Mouse (Mus musculus): ENCODE results near the gene Gen1. TPM values are rescaled to one million over a fixed set of nuclear protein-coding genes. Genes with fewer than 3 reads are reported as not detected.
A peak's percentile ranks its signal among the peaks of the same experiment; 100 is the strongest.

Gen1 gene
- total RNA-seq, 2 experiments from 2014 or later, result 3.9 to 7.2 TPM

DNA sequence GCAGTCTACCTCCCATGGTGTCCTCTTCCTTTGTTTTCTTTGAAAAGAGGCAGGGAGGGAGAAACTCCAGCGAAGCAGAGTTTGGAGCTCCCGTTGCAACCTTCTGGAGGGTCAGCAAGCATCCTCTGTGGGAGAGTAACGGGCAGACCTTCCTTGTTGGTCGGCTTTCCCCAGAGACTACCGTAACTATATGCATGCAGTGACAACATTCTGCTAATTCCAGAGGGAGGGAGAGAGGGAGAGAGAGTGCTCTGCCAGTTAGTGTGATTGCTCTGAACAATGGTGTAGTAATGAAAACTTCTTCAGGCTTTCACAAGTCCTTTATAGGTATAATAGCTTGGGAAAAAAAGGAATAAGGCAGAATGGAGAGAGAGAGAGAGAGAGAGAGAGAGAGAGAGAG is 40.9 kb downstream of the Gen1 start:
- no peak for DNase-seq

DNA sequence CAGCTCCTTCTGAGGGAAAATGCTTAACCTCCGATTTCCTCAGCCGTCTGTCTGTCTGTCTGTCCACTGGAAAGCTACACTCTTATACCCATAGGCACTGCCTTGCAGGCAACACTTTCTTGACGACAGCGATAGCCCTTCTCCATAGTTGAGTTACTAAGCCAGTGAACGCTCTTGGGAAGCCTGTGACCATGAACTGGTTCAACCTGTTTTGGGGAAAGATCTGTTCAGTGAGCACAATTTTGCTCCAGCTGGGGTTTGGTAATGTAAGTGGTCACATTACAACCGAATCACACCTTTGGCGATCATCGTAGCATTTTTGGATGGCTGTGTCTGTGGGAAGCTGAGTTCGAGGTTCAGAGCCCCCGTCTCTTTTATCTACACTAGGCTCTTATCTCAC is 42.5 kb downstream of the Gen1 start:
- DNase-seq, result no peak

DNA sequence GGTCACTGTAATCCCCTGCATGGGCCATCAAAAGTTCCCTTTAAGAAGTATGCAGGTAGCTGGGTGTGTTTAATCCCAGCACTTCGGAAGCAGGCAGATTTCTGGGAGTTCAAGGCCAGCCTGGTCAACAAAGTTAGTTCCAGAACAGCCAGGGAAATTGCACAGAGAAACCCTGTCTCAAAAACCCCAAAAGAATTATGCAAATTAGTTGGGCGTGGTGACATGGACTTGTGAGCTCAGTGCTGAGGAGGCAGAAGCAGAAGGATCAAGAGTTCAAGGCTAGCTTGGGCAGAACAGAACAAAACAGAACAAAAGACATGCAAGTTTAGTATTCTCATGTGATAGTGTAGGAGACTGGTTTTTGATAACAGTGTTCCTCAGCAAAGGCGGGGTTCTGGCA is 43.0 kb downstream of the Gen1 start:
- DNase-seq, result no peak

DNA sequence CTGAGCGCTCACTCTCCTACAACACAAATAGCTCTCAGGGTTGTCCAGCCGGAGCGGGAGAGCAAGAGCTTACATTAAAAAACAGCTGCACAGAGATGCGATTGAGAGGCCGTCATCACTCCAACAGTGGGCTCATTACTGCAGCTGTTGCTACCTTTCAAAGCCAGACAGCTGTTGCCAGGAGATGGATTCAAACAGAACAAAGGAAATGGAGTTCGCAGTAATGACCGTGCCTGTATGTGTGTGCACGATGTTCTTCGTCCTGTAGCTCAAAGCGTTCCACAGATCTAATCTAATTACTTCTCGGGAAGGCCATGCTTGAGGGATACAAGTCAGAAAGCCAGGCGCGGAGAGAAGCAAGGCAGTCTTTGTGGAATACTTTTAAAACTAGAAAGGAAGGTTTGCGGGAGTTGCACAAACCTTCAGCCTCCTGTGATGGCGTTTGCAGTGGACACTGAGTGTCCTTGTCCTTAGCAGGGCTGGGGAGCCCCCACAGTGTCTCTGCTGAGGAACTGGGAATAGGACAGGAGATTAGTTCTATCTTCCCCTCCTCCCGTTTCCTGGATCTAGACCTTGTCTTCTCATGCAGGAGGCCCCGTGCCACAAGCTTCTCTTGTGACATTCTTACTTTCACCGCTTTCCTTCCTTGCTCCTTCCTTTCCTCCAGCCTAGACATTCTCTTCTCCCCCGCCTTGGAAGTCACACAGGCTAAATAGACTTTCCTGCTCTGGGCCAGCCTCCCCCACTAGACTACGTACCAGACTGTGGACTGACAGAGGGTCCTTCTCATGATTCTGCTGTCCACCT is 43.9 kb downstream of the Gen1 start:
- peak; percentile 23 for DNase-seq

DNA sequence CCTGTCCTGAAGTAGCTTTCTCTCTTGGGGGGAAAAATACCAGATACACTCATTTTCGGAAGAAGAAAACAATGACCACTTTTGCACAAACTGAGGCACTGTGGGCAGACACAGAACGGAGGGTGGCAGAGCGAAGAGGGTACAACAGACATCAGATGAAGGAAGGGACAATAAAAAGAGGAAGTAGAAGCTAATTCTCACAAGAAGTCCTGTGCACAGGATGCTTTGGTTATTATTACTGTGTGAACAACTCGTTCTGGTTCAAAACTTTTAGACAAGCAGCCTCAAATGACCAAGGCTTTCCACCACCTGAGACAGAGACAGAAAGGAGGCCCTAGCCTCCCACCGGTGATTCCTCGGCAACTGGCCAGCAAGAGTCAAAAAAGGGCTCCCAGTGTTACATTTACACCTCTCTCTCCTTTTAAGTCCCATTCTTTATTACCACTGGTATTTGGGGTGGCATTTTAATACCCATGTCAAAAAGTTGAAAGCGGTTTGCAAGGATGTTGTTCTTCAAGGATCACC is 47.8 kb downstream of the Gen1 start:
- DNase-seq, result no peak

DNA sequence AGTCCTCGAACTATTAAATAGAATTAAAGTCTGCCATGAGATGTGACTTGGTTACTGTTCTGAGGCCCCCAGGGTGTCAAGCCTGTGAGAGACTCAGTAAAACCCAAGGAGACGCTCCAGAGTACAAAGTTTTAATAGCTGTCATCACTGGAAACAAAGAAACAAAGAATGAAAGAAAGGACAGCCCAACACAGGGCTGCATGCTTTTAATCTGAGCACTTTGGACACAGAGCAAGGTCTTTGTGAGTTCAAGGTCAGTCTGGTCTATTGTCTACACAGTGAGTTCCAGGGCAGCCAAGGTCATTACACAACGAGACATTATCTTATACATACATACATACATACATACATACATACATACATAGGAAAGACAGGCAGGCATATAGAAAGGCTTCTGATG is 49.1 kb downstream of the Gen1 start:
- no peak for DNase-seq

DNA sequence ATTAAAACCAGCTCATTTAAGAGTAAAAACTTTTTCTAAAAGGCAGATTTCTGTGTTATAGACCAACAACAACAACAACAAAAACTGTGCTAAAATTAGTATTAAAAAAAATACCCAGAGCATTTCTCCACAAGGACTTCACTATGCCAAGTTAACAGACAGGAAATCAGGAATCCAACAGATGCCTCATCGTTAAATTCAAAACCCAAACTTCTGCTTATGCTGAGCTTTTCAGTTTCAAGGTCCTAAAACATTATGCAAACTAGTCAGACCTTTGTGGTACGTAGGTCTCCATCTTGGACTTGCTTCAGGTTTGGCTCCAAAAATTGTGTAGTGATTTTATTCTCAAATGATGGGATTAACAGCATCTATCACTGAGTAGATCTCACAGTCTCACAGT is 50.0 kb downstream of the Gen1 start:
- no peak for DNase-seq

DNA sequence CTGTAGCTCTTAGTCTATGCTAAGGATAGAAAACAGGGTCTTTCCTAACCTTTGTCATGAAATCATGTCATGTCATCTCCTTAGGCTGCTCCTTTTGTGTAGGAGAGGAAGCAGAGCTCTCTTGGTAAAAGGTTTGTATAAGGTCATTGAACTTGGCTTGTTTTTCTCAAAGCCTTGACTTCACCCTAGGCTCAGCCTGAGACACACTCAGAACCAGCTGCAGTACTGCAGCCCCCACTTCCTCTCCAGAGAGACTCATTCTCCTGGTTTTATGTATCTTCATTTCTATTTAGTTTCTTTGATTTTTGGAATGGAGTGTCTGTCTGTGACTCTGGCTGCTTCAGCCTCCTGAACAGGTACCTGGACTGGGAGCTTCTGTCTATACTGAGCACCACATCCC is 50.8 kb downstream of the Gen1 start:
- no peak for DNase-seq

DNA sequence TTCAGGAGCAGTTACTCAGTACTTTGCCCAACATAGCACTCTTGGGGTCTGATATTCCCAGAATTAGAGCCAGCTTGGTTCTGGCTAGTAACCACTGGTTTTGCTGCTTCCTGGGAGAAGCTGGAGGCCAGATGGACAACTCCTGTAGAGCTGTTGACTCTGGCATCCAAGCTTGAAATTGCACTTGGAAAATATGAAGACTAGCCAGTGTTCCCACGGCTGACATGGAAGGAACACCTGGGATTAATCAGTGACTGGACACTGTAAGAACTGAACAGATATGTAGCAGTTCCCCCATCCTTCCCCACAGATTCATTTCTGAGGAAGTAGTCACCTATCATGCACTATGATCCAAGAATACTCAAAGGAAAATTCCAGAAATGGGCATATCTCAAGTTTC is 52.7 kb downstream of the Gen1 start:
- no peak for DNase-seq

DNA sequence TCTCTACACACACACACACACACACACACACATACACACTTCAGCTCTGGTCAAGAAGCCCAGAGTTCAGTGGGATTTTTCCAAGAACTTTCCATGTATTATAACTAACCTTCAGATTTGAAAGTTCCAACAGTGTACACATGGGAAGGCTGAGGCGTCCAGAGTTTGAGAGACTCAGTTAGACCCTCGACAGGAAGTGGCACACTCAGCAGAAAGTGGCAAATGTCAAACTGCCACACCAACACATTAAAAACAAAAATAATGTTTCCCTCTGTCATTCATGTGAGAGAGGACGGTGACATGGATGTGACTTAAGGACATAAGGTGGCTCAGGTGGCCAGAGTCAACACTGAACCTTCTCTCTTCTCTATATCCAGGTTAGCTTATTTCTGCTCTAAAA is 55.2 kb downstream of the Gen1 start:
- no peak for DNase-seq

DNA sequence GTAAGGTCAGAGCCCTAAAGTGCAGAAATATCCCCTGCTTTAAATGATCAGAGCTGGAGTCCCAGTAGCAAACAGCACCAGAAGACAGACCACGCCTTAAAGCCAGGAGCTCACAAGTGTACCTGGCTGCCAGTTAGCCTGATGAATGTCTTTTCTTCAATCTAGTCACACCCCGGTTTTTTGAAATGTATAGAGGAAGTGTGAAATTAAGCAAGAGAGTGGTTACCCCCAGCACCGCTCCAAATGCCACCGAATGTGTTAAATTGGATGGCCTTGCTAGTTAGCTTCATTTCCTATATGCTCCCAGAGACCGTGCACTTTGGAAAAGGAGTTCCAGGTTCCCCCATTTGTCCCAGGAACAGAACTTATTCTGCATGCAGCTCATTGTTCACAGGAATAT is 56.0 kb downstream of the Gen1 start:
- no peak for DNase-seq

DNA sequence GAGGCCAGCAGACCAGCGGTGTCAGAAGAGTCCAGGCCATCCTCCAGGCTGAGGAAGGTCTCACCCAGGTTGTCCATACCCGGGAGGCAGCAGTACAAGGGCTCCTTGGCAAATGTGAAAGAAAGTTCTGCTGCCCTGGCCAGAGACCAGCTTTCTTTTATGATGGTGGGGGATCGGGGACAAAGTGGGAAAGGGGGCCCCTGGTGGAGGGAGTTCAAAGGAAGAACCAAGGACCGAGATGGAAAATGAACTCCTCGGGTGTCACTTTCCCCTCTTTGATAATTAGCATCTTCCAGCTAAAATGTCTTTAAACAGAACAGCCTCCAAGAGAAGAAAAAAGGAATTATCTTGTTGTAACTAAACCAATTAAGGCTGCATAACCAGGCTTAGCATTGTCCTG is 56.7 kb downstream of the Gen1 start, which contains the start of gene Msgn1:
TSS of gene Msgn1 (minus strand) at position 101 of the 400 bp plus-strand sequence.
- DNase-seq, result no peak

DNA sequence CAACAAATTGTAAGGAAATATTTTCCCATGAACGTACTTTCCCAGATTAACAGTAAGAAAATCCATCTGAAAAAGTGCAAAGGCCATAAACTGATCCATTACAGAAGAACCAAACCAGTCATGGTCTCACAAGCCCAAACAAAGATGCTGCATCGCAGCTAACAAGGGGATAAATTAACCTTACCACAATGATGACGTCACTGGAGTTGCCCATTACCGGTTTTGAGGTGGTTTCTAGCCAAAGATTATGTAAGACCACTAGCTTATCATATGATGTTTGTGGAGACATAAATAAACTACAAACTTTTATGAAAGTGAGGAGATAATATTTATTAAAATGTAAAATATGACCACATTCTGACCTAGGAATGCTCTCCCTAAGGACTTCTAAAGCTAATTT is 59.3 kb downstream of the Gen1 start:
- DNase-seq, result no peak

DNA sequence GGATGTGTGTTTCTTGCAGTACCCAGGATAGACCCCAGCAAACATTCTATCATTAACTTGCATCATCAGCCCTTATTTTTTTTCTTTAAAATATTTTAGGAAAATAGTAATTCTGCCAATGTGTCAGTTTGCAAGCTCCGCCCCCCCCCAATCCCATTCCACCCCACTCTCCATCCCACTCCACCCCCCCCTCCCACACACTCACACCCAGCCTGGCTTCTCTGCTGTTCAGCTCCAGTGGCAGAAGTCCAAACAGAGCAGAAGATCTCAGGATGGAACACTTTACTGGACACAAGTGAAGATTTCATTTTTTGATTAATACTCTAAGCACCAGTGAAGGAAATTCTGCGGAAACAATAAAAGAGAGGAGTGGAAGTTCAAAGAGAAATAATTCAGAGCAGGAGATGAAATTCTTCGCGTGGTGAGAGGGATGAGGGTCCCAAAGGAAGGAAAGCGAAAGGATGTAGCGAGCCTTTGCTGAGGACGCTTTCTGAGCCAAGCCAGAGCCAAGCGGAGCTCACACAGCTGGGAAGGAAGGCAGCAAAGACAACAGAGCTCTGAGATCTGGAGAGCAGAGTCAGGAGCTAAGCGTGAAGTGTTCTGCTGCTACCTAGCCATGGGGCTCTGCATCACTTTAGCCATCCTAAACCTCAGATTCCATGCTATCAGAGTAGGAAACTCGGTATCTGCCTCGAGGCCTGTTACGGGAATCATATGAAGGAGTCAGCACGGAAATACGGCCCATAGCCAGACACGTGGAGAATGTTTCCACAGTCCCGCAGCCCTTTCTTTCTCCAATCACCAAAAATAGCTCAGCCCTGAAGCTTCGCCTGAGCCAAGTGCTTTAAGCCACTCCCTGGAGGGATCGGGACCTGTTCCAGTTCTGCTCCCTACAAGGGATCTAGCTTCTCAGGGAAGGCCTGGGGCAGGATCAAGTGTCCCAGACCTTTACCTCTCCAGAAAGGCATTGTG is 61.6 kb downstream of the Gen1 start:
- DNase-seq, result peak; percentile 72

DNA sequence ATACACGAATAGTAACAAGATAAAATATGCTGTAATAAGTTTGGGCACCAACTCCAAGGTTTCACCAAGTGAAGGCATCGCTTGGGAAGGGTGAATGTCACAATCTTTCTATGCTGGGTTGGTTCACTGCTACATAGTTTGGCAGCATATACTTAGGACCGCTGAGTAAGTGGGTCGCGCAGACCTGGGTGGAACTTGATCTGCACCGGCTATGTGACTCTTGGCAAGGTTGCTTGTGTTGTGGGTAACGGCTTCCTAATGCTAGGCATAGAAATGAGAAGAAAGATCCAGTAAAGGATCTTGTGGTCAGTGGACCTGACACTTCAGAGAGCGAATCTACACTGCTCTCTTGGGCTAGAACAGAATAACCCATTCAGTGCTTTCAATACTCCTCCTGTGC is 63.1 kb downstream of the Gen1 start:
- no peak for DNase-seq

DNA sequence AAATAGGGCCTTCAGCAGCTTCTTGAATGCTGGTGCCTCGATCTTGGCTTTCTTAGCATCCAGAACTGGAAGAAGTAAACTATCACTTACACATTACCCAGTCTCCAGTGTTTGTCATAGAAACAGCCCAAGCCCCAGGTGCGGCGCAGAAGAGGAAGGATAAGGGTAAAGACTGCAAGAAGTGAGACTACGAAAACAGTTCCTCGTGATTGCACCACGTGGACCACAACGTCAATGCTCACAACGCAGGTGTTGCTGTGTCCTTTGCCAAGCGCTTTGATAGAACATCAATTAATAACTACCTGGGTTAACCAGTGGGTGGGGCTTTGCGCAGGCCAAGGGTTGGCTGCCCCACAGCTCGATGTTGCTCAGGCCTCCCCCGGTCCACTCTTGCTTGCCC is 64.9 kb downstream of the Gen1 start:
- no peak for DNase-seq

DNA sequence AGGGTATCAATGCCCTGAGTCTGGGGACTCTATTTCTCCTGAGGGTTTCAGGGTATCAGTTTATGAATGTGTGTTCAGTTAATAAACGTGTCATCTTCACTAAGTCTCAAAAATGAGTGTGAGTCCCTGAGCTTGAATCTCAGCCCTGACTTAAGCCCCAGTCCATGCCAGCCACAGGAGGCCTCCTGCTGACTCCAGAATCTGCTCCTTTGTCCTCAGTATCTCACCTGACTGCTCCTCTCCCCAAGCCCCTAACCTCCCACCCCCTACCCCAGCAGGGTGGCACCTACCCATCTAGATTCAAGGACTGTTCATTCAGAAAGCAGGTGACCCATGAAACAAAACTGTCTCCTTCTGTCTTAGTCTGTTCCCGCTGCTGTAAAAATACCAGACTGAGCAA is 67.0 kb downstream of the Gen1 start:
- no peak for DNase-seq

DNA sequence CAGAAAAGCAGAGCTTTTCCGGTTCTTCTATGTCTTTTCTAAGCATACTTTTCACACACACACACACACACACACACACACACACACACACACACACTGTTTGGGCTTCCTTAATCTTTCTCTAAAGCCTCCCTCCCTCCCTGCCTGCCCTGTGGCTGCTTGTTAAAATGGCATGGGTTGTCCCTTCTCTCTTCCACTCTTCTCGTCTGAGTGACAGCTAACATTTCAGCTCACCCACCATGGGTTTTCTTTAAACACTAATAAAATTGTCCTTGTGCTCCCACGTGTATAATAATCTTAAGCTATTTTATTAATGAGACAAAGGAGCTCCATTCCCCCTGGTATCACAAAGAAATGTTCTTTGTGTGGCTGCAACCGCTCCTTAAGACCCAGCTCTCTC is 67.6 kb downstream of the Gen1 start:
- no peak for DNase-seq

DNA sequence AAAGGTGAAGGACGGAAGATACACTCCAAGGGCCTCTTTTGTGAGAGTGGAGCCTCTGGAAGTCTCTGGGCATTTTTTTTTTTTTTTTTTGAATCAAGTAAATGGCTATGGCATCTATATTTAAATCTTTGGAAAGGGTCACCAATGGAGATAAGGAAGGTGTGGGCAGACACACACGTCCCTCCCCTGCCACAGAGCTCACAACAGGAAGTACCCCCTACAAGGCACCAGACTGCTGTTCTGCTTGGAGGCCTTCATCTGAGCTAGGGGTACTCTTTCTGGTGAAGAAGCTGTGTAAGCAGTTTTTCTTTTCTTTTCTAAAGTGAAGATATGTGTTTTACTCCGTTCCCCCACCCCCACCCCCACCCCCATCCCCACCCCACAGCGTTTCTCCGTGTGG is 68.8 kb downstream of the Gen1 start:
- no peak for DNase-seq

DNA sequence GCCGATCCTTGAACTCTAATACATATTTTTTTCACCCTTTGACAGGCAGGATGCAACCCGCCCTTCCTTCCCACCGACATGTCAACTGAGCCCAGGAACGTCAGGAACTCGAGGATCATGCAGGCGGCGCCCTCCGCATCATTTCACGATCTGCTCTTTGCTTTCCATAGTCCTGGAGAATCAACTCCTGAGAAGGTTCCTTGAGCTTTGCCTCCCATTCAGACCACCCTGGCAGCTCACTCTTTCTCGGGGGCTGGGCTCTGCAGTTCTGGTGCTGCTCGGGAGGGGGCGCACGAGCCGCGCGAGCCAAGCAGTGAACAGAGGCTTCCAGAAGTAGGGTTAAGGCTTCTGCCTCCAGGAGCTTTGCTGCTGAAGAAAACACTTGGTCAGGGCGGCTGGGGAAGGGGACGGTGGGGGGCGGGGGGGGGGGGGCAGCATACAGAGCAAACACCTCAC is 69.4 kb downstream of the Gen1 start:
- peak; percentile 79 for DNase-seq

DNA sequence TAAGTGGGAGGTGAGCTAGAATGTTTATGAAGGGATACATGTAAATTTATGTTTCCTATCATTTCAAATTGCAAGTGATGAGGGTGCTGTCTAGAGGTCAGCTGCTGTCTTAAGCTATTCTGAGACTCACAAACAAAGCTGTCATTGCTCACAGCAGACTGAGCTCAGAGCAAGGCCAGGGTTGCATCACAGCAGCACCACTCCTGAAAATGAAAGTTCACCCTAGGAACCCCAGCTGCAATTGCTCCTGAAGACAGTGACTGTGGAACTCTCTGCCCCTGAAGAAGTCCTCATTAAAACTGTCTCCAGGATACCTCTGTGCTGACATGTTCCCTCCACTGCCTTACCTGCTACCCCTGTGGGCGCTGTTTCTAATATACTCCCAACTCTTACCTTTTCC is 70.6 kb downstream of the Gen1 start:
- no peak for DNase-seq
